Mouse (Mus musculus): ENCODE measurements around the gene Dnajb12. TPM values are rescaled to one million over a fixed set of nuclear protein-coding genes. Genes with fewer than 3 reads are reported as not detected.

The Dnajb12 gene
- total and polyA plus RNA-seq, 2 experiments from 2014 or later, result 23.5 to 41.1 TPM

- TF ChIP-seq CTCF (IDR thresholded peaks at IDR 0.05; ENCODE audit: low read depth), result no peak
- Histone ChIP-seq H3K4me1 (ENCODE audit: insufficient read depth) (peaks cover 12% of the 10 kb centered on the region), H3K4me3 (ENCODE audit: low read depth, low read length) (peak overlapping the region; percentile 18), H3K27ac (ENCODE audit: low read depth, low read length) (peak overlapping the region; percentile 68), H3K9ac (peak overlapping the region; percentile 51), H3K4me2 (ENCODE audit: low read depth) (peak overlapping the region; percentile 45), H3K9me3 (ENCODE audit: low read length) (no peaks in the 10 kb centered on the region), H3K27me3 (ENCODE audit: insufficient read depth, low read length) (no peaks in the 10 kb centered on the region), H3K36me3 (ENCODE audit: insufficient read depth) (no peaks in the 10 kb centered on the region)
- 44% methylated on average over 21 of the region's 21 CpGs for WGBS
- ATAC-seq, result peak; percentile 60
- peak; percentile 43 for DNase-seq
Measured at GRCm38 (mm10) chr10:59942281-59942846, 63.0 kb downstream of the Dnajb12 start.

DNA sequence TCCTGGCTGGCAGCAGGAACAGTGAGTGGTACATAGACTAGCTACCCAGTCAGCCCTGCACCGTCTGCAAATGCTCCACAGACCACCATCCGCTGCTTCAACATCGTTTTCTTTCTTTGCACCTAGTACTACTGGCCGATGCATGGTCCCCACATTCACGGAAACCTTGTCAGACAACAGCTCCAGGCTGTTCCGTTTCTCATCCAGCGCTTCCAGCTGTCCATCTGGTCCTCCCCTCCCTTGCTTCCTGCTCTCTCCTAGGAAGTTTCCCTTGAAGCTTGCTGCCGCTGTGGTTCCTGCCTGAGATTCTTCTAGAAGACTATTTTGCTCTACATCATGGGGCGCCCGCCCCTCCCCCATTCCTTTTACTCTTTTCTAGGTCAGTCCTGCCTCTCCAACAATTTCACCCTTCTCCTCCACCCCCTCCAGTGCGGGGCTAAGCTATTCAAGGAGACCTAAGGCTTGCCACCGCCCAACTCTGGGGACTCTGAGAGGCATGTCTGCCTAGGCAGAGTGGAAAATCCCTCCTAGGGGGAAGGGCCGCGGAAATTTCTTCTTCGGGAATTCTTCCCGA lies 63.6 kb downstream of the Dnajb12 start:
- ATAC-seq, result peak; percentile 72
- peak; percentile 69 for DNase-seq
- WGBS, result 1% methylated on average over 16 of the region's 16 CpGs
- H3K36me3 ChIP-seq (ENCODE audit: insufficient read depth), result no peaks in the 10 kb centered on the region
- peaks cover 12% of the 10 kb centered on the region for H3K4me1 ChIP-seq (ENCODE audit: insufficient read depth)
- H3K27me3 ChIP-seq (ENCODE audit: insufficient read depth, low read length), result no peaks in the 10 kb centered on the region
- TF ChIP-seq CTCF (IDR thresholded peaks at IDR 0.05; ENCODE audit: low read depth), result no peak
- H3K9ac ChIP-seq, result peak overlapping the region; percentile 51
- H3K27ac ChIP-seq (ENCODE audit: low read depth, low read length), result peak overlapping the region; percentile 68
- H3K4me3 ChIP-seq (ENCODE audit: low read depth, low read length), result peak overlapping the region; percentile 18
- no peaks in the 10 kb centered on the region for H3K9me3 ChIP-seq (ENCODE audit: low read length)
- peak overlapping the region; percentile 45 for H3K4me2 ChIP-seq (ENCODE audit: low read depth)

- no peaks in the 10 kb centered on the region for H3K9me3 ChIP-seq (ENCODE audit: low read length)
- H3K9ac ChIP-seq, result peak overlapping the region; percentile 51; the same call in 1 of the 2 replicates
- ATAC-seq (peak; percentile 62), DNase-seq (peak; percentile 77)
- peak overlapping the region; percentile 68; the same call in 1 of the 2 replicates for H3K27ac ChIP-seq (ENCODE audit: low read depth, low read length)
- no peak for TF ChIP-seq CTCF (IDR thresholded peaks at IDR 0.05; ENCODE audit: low read depth)
- WGBS, result 35% methylated on average over 13 of the region's 13 CpGs
- no peaks in the 10 kb centered on the region for H3K36me3 ChIP-seq (ENCODE audit: insufficient read depth)
- peaks cover 17% of the 10 kb centered on the region for H3K4me1 ChIP-seq (ENCODE audit: insufficient read depth)
- no peaks in the 10 kb centered on the region for H3K27me3 ChIP-seq (ENCODE audit: insufficient read depth, low read length)
- peak overlapping the region; percentile 18; the same call in 1 of the 2 replicates for H3K4me3 ChIP-seq (ENCODE audit: low read depth, low read length)
- H3K4me2 ChIP-seq (ENCODE audit: low read depth), result peak overlapping the region; percentile 45
Measured at GRCm38 (mm10) chr10:59943421-59943989, 64.1 kb downstream of the Dnajb12 start.

- no peak for ATAC-seq
- Histone ChIP-seq H3K4me3 (ENCODE audit: low read depth, low read length) (no peak overlapping the region), H3K27ac (ENCODE audit: low read depth, low read length) (no peak overlapping the region), H3K27me3 (ENCODE audit: insufficient read depth, low read length) (no peaks in the 10 kb centered on the region), H3K4me2 (ENCODE audit: low read depth) (no peak overlapping the region), H3K4me1 (ENCODE audit: insufficient read depth) (peaks cover 33% of the 10 kb centered on the region), H3K36me3 (ENCODE audit: insufficient read depth) (peaks cover 3% of the 10 kb centered on the region; the same call in 1 of the 2 replicates), H3K9ac (no peak overlapping the region), H3K9me3 (ENCODE audit: low read length) (no peaks in the 10 kb centered on the region)
- WGBS, result 89% methylated on average over 3 of the region's 3 CpGs
- DNase-seq, result no peak
- no peak for TF ChIP-seq CTCF (IDR thresholded peaks at IDR 0.05; ENCODE audit: low read depth)
Measured at GRCm38 (mm10) chr10:59945416-59945815, 66.1 kb downstream of the Dnajb12 start.

DNA sequence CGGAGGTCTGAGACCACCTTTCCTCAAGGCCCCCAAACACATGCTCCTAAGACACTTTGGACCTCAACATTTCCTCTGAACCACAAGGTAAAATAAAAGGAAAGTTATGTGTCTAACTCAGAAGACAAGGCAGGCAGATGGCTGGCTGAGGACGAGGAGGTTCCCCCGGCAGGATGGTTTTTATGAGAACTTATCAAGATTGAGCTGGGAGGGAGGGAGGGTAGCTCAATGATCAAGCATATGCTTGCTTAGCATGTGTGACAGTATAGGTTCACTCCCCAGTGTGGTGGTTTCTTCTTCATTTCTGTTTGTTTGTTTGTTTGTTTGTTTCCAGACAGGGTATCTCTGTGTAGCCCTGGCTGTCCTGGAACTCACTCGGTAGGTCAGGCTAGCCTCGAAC lies 67.0 kb downstream of the Dnajb12 start:
- H3K4me2 ChIP-seq (ENCODE audit: low read depth), result no peak overlapping the region
- no peaks in the 10 kb centered on the region for H3K27me3 ChIP-seq (ENCODE audit: insufficient read depth, low read length)
- DNase-seq (no peak), ATAC-seq (no peak)
- peaks cover 35% of the 10 kb centered on the region for H3K4me1 ChIP-seq (ENCODE audit: insufficient read depth)
- H3K36me3 ChIP-seq (ENCODE audit: insufficient read depth), result peaks cover 3% of the 10 kb centered on the region; the same call in 1 of the 2 replicates
- H3K9ac ChIP-seq, result no peak overlapping the region
- 91% methylated on average over 5 of the region's 5 CpGs for WGBS
- TF ChIP-seq CTCF (IDR thresholded peaks at IDR 0.05; ENCODE audit: low read depth), result no peak
- no peaks in the 10 kb centered on the region for H3K9me3 ChIP-seq (ENCODE audit: low read length)
- no peak overlapping the region for H3K4me3 ChIP-seq (ENCODE audit: low read depth, low read length)
- H3K27ac ChIP-seq (ENCODE audit: low read depth, low read length), result no peak overlapping the region

DNA sequence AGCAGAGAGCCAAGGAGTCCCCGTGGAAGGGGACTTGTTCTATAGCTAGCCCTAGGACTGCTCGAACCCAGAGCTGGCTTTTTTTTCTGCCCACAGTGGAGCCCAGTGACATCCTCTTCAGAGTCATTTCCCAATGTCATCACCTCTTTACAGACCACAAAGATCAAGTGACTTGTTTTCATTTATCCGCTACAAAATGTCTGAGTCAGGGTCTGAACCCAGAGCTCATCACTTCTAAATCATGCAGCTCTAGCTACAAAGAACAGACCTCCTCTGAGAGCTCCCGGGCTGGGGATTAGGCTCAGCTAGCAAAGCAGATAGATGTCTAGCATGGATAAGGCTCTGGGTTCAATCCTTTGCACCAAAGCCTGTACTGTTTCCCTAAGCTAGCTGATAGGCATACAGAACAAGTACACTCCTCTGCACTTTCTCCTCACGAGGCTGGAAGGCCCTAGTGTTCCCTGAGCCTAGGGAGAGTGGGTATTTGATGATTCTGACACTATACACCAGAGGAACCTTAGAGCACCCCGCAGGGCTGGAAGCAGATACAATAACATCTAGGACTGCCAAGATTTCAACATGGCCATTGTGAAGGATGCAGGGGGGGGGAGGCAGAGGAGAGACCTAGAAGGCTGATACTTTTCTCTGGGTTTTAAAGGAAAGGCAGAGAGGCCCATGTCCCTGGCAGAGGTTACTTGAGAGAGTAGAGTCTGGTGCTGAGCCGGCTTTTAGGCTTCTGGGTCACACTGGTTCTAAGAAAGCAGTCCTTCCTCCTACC lies 68.1 kb downstream of the Dnajb12 start:
- Histone ChIP-seq H3K4me3 (ENCODE audit: low read depth, low read length) (no peak overlapping the region), H3K9me3 (ENCODE audit: low read length) (no peaks in the 10 kb centered on the region), H3K27ac (ENCODE audit: low read depth, low read length) (no peak overlapping the region), H3K4me2 (ENCODE audit: low read depth) (no peak overlapping the region), H3K27me3 (ENCODE audit: insufficient read depth, low read length) (no peaks in the 10 kb centered on the region), H3K4me1 (ENCODE audit: insufficient read depth) (peaks cover 35% of the 10 kb centered on the region), H3K36me3 (ENCODE audit: insufficient read depth) (peaks cover 3% of the 10 kb centered on the region; the same call in 1 of the 2 replicates), H3K9ac (no peak overlapping the region)
- TF ChIP-seq CTCF (IDR thresholded peaks at IDR 0.05; ENCODE audit: low read depth), result no peak
- no peak for DNase-seq
- WGBS, result 55% methylated on average over 7 of the region's 7 CpGs
- no peak for ATAC-seq
